Mouse (Mus musculus) lung, postnatal 0 days (tissue): ENCODE results near the gene Ttc36. TPM values are rescaled to one million over a fixed set of nuclear protein-coding genes. Genes with fewer than 3 reads are reported as not detected.

ENCODE experiments used
- ATAC-seq: fragments of 200-750 bp; cut with Nextera tagmentation; 2 replicates; pipeline ENCODE4 v1.8.0; 2017; ENCODE audit warnings: moderate library complexity
- DNase-seq: peaks from one replicate; pipeline ENCODE4 v3.0.0-alpha.2; 2016; ENCODE audit warnings: low spot score
- H3K27ac ChIP-seq: fragments of 300-500 bp; sonication (generic); 2 replicates; pipeline ENCODE4 v1.5.1; 2014; ENCODE audit warnings: antibody characterized with exemption, mild to moderate bottlenecking, low read length, mixed read lengths
- H3K27me3 ChIP-seq: fragments of 300-500 bp; sonication (generic); replicated peaks from 2 replicates; pipeline ENCODE4 v1.6.1; 2014; ENCODE audit warnings: low read length, mixed read lengths; ENCODE audit not compliant: insufficient read depth
- H3K36me3 ChIP-seq: fragments of 300-500 bp; sonication (generic); 2 replicates; pipeline ENCODE4 v1.6.1; 2014; ENCODE audit warnings: low read length, mixed read lengths; ENCODE audit not compliant: insufficient read depth
- H3K4me1 ChIP-seq: fragments of 300-500 bp; sonication (generic); 2 replicates; pipeline ENCODE4 v1.6.1; 2014; ENCODE audit warnings: antibody characterized with exemption, low read depth, low read length, mixed read lengths; ENCODE audit not compliant: insufficient read depth
- H3K4me2 ChIP-seq: fragments of 300-500 bp; sonication (generic); replicated peaks from 2 replicates; pipeline ENCODE4 v1.6.1; 2014; ENCODE audit warnings: low read depth, mild to moderate bottlenecking, low read length, moderate library complexity, mixed read lengths
- H3K4me3 ChIP-seq: fragments of 300-500 bp; sonication (generic); 2 replicates; pipeline ENCODE4 v1.5.1; 2014; ENCODE audit warnings: low read depth, low read length
- H3K9ac ChIP-seq: fragments of 300-500 bp; sonication (generic); replicated peaks from 2 replicates; pipeline ENCODE4 v1.6.1; 2014; ENCODE audit warnings: low read depth, mild to moderate bottlenecking
- H3K9me3 ChIP-seq: fragments of 300-500 bp; sonication (generic); 2 replicates; pipeline ENCODE4 v1.6.1; 2016; ENCODE audit warnings: low read length, mixed read lengths
- CTCF ChIP-seq: IDR thresholded peaks from 2 replicates; pipeline ENCODE4 v1.5.1; 2016; ENCODE audit warnings: antibody characterized with exemption, mild to moderate bottlenecking
- EP300 ChIP-seq: IDR thresholded peaks from 2 replicates; pipeline ENCODE4 v1.6.1; 2016; ENCODE audit warnings: antibody characterized with exemption, mild to moderate bottlenecking, control low read depth
- WGBS: fragments of 180-500 bp; shearing (Covaris S2); extraction: QIAGEN DNeasy Blood & Tissue Kit; methylation state at CpG from one replicate; pipeline ENCODE4 v1.1.7; 2014; 5-methylcytosine and 5-hydroxymethylcytosine counted together
- polyA plus RNA-seq: library from polyadenylated mRNA; unstranded; fragments of >200 nt; fragmentation: Nextera tagmentation; extraction: Ambion mirVana; gene quantifications from 2 replicates; pipeline ENCODE4 v1.2.1, GENCODE M21; 2015

Ttc36 gene
- polyA plus RNA-seq, 1 experiment from 2014 or later, result 15.1 TPM

- no peak overlapping the region for H3K27ac ChIP-seq
- no peaks in the 10 kb centered on the region for H3K27me3 ChIP-seq
- DNase-seq, result no peak
- no peak overlapping the region for H3K4me2 ChIP-seq
- no peak for TF ChIP-seq EP300
- TF ChIP-seq CTCF, result no peak
- no peaks in the 10 kb centered on the region for H3K4me1 ChIP-seq
- H3K9me3 ChIP-seq, result no peaks in the 10 kb centered on the region
- WGBS, result 95% methylated on average over 10 of the region's 10 CpGs
- peaks cover 53% of the 10 kb centered on the region; the same call in 1 of the 2 replicates for H3K36me3 ChIP-seq
- no peak overlapping the region for H3K9ac ChIP-seq
- ATAC-seq, result no peak
- H3K4me3 ChIP-seq, result no peak overlapping the region
Observed at GRCm38 (mm10) chr9:44807778-44808177, 4.9 kb upstream of the Ttc36 start.

DNA sequence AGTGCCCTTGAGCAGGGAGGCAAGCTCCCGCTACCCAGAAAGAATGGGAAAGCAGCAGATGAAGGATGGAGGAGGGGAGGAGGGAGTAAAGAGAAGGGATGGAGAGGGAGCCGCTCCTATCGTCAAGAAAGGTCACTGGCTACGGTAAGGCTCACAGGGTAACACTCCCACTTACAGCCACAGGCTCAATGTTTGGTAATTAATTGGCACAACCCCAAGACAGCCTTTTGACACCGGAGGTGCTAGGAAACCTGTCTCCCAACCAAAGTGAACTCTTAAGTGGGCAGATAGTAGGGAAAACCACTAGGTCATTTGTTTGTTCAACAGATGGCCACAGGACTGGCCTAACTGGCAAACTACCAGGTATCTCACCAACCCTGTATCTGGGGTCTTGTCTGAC is 4.3 kb upstream of the Ttc36 start:
- DNase-seq, result peak; percentile 23
- TF ChIP-seq EP300, result no peak
- TF ChIP-seq CTCF, result no peak
- Histone ChIP-seq H3K27me3 (no peaks in the 10 kb centered on the region), H3K4me3 (no peak overlapping the region), H3K4me2 (no peak overlapping the region), H3K36me3 (peaks cover 49% of the 10 kb centered on the region; the same call in 1 of the 2 replicates), H3K4me1 (no peaks in the 10 kb centered on the region), H3K27ac (no peak overlapping the region), H3K9me3 (no peaks in the 10 kb centered on the region), H3K9ac (no peak overlapping the region)
- no peak for ATAC-seq
- 63% methylated on average over 5 of the region's 5 CpGs for WGBS

DNA sequence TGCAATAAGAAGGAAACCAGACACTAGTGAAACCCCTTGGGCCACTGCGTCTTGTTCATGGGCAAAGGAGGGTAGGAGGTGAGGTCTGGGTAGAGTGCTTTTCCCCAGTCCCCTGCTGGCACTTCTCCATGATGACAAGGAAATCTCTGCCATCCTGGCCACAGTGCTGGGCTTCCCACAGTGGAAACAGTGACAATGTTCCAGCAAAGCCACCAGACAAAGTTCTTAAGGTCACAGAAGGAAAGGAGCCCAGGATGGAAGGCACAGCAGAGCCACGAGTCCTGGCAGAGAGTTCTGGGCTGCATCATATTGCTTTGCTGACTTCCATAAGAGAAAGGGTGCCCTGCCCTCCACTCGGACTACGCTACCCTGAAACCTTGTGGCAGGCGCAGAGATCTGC is 2.7 kb upstream of the Ttc36 start:
- H3K4me1 ChIP-seq, result no peaks in the 10 kb centered on the region
- H3K4me3 ChIP-seq, result no peak overlapping the region
- H3K36me3 ChIP-seq, result peaks cover 38% of the 10 kb centered on the region; the same call in 1 of the 2 replicates
- no peaks in the 10 kb centered on the region for H3K9me3 ChIP-seq
- WGBS, result 90% methylated on average over 5 of the region's 5 CpGs
- H3K27me3 ChIP-seq, result no peaks in the 10 kb centered on the region
- no peak overlapping the region for H3K4me2 ChIP-seq
- no peak for ATAC-seq
- no peak for TF ChIP-seq CTCF
- no peak for TF ChIP-seq EP300
- no peak overlapping the region for H3K9ac ChIP-seq
- DNase-seq, result no peak
- no peak overlapping the region for H3K27ac ChIP-seq

DNA sequence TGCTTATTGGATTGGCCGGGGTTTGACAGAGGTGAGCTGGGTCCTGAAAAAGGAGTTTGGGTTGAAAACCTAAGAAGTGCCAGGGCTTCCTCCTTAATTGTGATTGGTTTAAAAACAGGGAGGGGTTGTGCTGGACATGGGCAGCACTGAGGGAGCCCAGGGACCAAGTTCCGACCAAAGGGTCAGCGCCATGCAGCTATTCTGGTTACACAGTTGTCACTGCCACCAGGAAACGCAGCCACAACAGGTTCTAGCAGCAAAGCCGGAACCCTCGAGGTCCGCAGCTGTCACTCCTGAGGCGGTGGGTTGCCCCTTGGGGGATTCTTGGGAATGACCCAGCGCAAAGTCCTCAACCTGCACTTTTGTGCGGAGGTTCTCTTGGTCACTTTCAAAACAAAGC is 1.8 kb upstream of the Ttc36 start:
- TF ChIP-seq CTCF, result no peak
- no peak for TF ChIP-seq EP300
- Histone ChIP-seq H3K27ac (no peak overlapping the region), H3K4me1 (no peaks in the 10 kb centered on the region), H3K9me3 (no peaks in the 10 kb centered on the region), H3K36me3 (peaks cover 30% of the 10 kb centered on the region; the same call in 1 of the 2 replicates), H3K4me3 (no peak overlapping the region), H3K4me2 (no peak overlapping the region), H3K27me3 (no peaks in the 10 kb centered on the region), H3K9ac (no peak overlapping the region)
- no peak for DNase-seq
- no peak for ATAC-seq
- 90% methylated on average over 10 of the region's 10 CpGs for WGBS

DNA sequence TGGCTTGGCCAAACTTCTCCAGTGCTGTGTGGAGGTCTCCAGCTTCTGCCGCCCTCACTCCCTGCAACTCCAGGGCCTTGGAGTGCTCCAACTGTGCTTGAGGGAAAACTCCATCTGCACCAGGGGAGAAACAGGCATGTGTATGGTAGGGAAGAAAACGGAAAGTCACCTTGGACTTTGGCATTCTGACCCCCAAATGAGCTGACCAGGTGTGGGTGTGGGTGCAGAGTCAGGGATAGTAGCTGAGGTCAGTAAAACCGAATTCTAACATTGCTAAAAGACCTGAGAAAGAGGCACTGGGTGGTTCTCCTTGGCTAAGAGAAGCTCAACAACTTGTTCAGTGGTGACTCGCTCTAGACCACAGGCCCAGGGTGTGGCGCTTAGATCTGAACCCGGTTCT is 1.2 kb downstream of the Ttc36 start:
- peaks cover 4% of the 10 kb centered on the region; the same call in 1 of the 2 replicates for H3K4me1 ChIP-seq
- H3K27ac ChIP-seq, result no peak overlapping the region
- 62% methylated on average over 6 of the region's 6 CpGs for WGBS
- H3K4me2 ChIP-seq, result no peak overlapping the region
- no peaks in the 10 kb centered on the region for H3K9me3 ChIP-seq
- no peak for ATAC-seq
- H3K4me3 ChIP-seq, result no peak overlapping the region
- no peaks in the 10 kb centered on the region for H3K27me3 ChIP-seq
- TF ChIP-seq CTCF (no peak), EP300 (no peak)
- no peak overlapping the region for H3K9ac ChIP-seq
- H3K36me3 ChIP-seq, result 0 out of 2 replicates have a peak, but pooled peaks cover 7% of the 10 kb centered on the region
- no peak for DNase-seq

- DNase-seq, result no peak
- peak overlapping the region; percentile 51 for H3K4me3 ChIP-seq
Observed at GRCm38 (mm10) chr9:44799958-44800324, 2.9 kb downstream of the Ttc36 start.

More at GRCm38 (mm10) chr9:44799958-44800324, 2.9 kb downstream of the Ttc36 start:
- TF ChIP-seq CTCF (no peak), EP300 (no peak)
- ATAC-seq, result no peak
- Histone ChIP-seq H3K36me3 (0 out of 2 replicates have a peak, but pooled peaks cover 4% of the 10 kb centered on the region), H3K4me1 (peaks cover 4% of the 10 kb centered on the region; the same call in 1 of the 2 replicates), H3K9ac (no peak overlapping the region), H3K27me3 (no peaks in the 10 kb centered on the region), H3K4me2 (peak overlapping the region; percentile 93), H3K9me3 (no peaks in the 10 kb centered on the region), H3K27ac (no peak overlapping the region)
- 38% methylated on average over 9 of the region's 9 CpGs for WGBS
